Mouse (Mus musculus) heart, postnatal 0 days (tissue): Measurements from ENCODE around the gene Nudt5.

Source experiments
- CTCF ChIP-seq: IDR thresholded peaks from 2 replicates; pipeline ENCODE4 v1.5.1; 2016; ENCODE audit warnings: antibody characterized with exemption, control low read depth, low read depth
- EP300 ChIP-seq: IDR thresholded peaks from 2 replicates; pipeline ENCODE4 v1.6.1; 2016; ENCODE audit warnings: antibody characterized with exemption, low read depth

GRCm38 (mm10) chr2:5801927-5802590 lies 42.8 kb upstream of the Nudt5 start:
- TF ChIP-seq CTCF, result no peak
- no peak for TF ChIP-seq EP300
